Mouse (Mus musculus): Measurements from ENCODE around the gene Prkcz. TPM values are rescaled to one million over a fixed set of nuclear protein-coding genes. Genes with fewer than 3 reads are reported as not detected.
"Not testable (repeated sequence)": the region's sequence is repeated elsewhere in the genome, so short reads cannot be mapped to it uniquely, and the experiment has no call there.

Prkcz gene
- polyA plus RNA-seq, 1 experiment from 2014 or later: 16.8 TPM

DNA sequence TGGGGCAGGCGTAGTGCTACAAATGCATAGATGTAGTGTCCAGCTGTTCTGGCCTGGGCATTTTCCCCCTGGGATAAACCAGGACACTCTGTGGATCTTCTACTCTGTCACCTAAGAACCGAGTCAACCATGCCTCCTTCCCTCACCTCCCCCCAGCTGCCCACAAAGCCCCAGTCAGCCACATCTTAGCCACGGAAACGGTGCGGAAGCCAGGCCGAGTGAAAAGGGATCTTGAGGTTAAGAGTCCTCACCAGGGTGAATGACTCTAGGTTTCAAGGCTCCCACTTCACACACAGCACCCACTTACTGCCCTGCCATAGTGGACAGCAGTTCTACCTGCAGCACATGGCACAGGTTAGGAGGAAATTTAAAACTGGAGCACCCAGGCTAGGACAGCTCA, 7.1 kb downstream of the Prkcz start:
- Histone ChIP-seq H3K9me3 (no peaks in the 10 kb centered on the region), H3K4me3 (no peak overlapping the region), H3K27ac (no peak overlapping the region), H3K27me3 (ENCODE audit: poor library complexity, severe bottlenecking) (peaks cover 8% of the 10 kb centered on the region), H3K36me3 (replicated peaks) (0 out of 2 replicates have a peak, but pooled peaks cover 4% of the 10 kb centered on the region), H3K4me1 (no peaks in the 10 kb centered on the region)
- DNase-seq (ENCODE audit: extremely low spot score, low spot score): no peak
- WGBS: 88% methylated on average over 6 of the region's 6 CpGs

DNA sequence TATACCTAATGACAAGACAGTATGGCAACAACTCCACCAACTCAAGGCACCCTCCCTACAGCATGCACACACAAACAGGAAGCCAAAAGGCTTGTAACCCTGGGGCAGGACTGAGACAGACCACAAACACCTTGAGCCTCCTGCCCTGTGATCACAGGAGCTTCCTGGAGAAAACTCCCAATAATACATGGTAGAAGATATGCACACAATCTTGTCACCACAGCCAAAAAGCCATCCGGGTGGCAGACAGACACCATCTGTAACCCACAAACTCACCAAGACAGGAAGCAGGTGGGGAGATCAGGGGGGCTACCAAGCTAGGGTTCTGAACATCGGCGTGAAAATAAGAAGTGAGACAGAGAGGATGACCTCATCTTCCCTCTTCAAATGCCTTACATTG, 8.6 kb downstream of the Prkcz start:
- no peak overlapping the region for H3K27ac ChIP-seq
- H3K36me3 ChIP-seq (replicated peaks): 0 out of 2 replicates have a peak, but pooled peaks cover 4% of the 10 kb centered on the region
- H3K27me3 ChIP-seq (ENCODE audit: poor library complexity, severe bottlenecking): no peaks in the 10 kb centered on the region
- H3K9me3 ChIP-seq: no peaks in the 10 kb centered on the region
- DNase-seq (ENCODE audit: extremely low spot score, low spot score): no peak
- H3K4me1 ChIP-seq: no peaks in the 10 kb centered on the region
- 97% methylated on average over 3 of the region's 3 CpGs for WGBS
- no peak overlapping the region for H3K4me3 ChIP-seq

DNA sequence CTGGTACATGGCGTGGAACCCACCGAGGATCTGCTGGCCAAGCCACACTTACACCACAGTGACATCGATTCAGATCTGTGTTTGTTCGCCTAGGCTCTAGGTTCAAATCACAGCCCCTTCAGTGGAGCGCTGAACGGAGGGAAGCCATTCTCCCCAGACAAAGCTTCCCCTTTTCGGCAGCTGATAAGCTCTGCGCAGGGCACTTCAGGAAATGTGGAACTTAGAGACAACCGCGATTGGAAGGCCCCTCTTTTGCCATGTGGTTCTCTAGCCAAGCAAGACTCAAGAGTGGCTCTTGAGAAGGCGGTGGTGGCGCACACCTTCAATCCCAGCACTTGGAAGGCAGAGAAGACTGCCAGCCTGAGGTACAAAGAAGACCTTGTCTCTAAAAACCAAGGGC, 14.8 kb downstream of the Prkcz start:
- peak overlapping the region; percentile 64; the same call in 1 of the 2 replicates for H3K4me3 ChIP-seq
- H3K27ac ChIP-seq: no peak overlapping the region
- no peaks in the 10 kb centered on the region for H3K36me3 ChIP-seq (replicated peaks)
- H3K4me1 ChIP-seq: peaks cover 22% of the 10 kb centered on the region
- H3K27me3 ChIP-seq (ENCODE audit: poor library complexity, severe bottlenecking): peaks cover 43% of the 10 kb centered on the region
- DNase-seq (ENCODE audit: extremely low spot score, low spot score): no peak
- 92% methylated on average over 12 of the region's 12 CpGs for WGBS
- no peaks in the 10 kb centered on the region for H3K9me3 ChIP-seq

DNA sequence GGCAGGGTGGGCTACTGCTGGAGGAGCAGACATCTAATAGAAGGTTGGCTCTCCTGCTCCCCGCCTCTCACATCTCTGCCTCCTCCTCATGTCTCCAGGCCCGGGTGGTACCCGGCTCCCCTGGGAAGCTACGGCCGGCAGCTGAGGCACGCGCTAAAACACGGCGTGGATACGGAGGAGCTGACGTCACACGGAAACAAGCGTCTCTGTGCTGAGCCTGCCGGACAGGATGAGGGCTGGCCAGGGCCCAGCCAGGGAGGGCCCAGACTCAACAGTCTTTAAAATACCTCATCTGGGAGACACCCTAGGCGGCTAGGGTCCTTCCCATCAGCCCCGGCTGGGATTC, 15.6 kb downstream of the Prkcz start:
- WGBS: 3% methylated on average over 16 of the region's 16 CpGs
- peaks cover 22% of the 10 kb centered on the region for H3K4me1 ChIP-seq
- H3K9me3 ChIP-seq: no peaks in the 10 kb centered on the region
- H3K27ac ChIP-seq: peak overlapping the region; percentile 78
- peak; percentile 60 for DNase-seq (ENCODE audit: extremely low spot score, low spot score)
- peak overlapping the region; percentile 64 for H3K4me3 ChIP-seq
- H3K27me3 ChIP-seq (ENCODE audit: poor library complexity, severe bottlenecking): peaks cover 43% of the 10 kb centered on the region
- no peaks in the 10 kb centered on the region for H3K36me3 ChIP-seq (replicated peaks)

DNA sequence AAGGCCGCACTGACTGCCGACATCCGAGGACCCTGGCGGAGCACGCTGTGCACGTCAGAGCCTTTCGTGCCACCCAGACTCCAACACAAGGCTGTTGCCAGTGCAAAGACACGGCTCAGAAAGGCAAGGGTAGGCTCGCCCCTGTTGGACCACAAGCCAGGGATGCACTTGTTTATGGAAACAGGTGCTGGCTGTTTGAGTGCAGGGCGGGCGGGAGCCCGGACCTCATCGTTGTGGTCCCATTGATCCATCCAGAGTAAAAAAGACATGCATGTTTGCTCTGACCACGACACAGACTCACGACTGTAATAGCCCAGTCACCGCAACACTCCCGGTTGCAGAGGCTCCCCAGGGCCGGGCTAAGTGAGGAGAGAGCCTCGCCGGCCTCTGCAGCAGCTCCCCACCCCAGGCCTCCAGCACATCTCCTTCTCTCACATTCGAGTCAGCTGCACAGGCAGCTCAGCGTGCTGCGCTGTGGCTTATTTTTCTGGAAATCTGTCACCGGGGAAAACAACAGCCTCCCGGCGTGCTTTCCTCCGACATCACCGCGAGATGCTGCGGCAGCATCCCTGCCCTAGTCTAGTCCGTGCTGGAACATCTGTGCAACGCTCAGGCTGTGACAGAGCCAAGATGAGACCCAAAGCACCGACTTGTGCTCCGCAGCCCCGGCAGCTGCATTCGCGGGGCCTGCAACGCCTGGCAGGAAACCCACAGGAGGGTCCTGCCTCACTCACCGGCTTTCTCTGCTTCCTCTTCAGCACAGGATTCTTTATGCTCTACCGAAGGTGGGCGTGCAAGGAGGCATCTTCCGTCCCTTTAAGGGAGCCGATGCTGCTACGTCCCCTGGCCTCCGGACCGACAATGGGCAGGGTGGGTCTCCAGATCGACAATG, 16.2 kb downstream of the Prkcz start:
- peaks cover 43% of the 10 kb centered on the region for H3K27me3 ChIP-seq (ENCODE audit: poor library complexity, severe bottlenecking)
- peak overlapping the region; percentile 78 for H3K27ac ChIP-seq
- WGBS: 9% methylated on average over 47 of the region's 47 CpGs

DNA sequence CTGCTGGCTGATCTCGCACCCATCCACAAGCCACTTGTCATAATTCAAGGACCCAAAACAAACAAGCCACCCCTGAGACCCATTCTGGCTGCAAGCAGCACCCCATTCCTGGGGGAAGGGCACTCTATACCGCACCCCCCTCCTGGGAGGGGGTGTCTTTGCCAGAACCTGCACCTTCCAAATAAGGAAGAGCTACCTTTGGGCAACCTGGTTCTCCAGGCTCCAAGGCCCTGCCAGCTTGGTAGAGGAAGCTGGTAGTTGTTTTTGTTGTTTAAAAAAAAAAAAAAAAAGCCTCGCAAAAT, 16.9 kb downstream of the Prkcz start:
- Histone ChIP-seq H3K4me3 (peak overlapping the region; percentile 64), H3K27ac (no peak overlapping the region)
- no peak for DNase-seq (ENCODE audit: extremely low spot score, low spot score)

More for the DNA sequence above, 16.2 kb downstream of the Prkcz start:
- peak; percentile 37 for DNase-seq (ENCODE audit: extremely low spot score, low spot score)
- H3K4me1 ChIP-seq: peaks cover 22% of the 10 kb centered on the region
- no peaks in the 10 kb centered on the region for H3K9me3 ChIP-seq
- H3K4me3 ChIP-seq: peak overlapping the region; percentile 64
- no peaks in the 10 kb centered on the region for H3K36me3 ChIP-seq (replicated peaks)

DNA sequence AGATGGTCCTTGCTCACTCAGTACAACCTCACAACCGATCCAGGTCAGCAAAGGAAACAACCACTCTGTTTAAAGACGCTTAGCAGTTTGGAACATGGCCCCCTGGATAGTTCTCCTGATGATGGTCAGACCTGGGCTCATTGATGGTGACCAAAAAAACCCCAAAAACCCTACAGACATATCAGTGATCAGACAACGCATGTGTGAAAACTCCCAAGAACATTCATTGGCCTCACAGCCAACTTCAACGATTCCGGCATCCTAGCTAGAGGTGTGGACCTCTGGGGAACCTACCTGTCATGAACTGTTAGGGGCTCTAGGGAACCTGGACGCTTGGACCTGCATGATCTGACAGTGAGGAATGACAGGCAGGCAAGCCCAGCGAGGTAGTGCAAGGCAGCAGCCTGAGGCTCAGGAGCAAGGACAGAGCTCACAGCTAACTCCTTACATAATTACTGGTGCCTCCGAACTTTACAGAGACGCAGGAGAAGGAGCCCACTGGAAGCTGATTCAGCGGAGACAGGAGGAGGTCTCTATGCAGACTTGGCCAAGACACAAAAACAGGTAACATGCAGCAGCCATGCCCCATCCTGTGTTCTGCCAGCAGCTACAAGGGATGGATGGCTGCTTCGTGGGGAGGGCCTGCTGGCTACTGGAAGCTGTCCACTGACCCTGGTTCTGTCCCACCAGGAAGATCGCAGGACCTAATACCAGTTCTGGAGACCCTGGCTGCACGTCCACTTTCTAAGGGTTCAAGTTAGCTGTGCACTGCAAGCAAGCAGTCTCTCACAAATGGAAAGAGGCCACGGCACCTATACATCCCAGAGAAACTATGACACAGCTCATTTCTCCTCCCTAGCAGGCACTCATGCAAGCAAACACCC, 17.5 kb downstream of the Prkcz start:
- Histone ChIP-seq H3K9me3 (no peaks in the 10 kb centered on the region), H3K36me3 (replicated peaks) (no peaks in the 10 kb centered on the region), H3K4me1 (peaks cover 22% of the 10 kb centered on the region), H3K27me3 (ENCODE audit: poor library complexity, severe bottlenecking) (peaks cover 43% of the 10 kb centered on the region), H3K27ac (no peak overlapping the region), H3K4me3 (peak overlapping the region; percentile 64; the same call in 1 of the 2 replicates)
- WGBS: 84% methylated on average over 14 of the region's 14 CpGs
- no peak for DNase-seq (ENCODE audit: extremely low spot score, low spot score)

More for the DNA sequence above, 16.9 kb downstream of the Prkcz start:
- Histone ChIP-seq H3K4me1 (peaks cover 22% of the 10 kb centered on the region), H3K27me3 (ENCODE audit: poor library complexity, severe bottlenecking) (peaks cover 43% of the 10 kb centered on the region), H3K36me3 (replicated peaks) (no peaks in the 10 kb centered on the region), H3K9me3 (no peaks in the 10 kb centered on the region)
- 46% methylated on average over 3 of the region's 3 CpGs for WGBS

DNA sequence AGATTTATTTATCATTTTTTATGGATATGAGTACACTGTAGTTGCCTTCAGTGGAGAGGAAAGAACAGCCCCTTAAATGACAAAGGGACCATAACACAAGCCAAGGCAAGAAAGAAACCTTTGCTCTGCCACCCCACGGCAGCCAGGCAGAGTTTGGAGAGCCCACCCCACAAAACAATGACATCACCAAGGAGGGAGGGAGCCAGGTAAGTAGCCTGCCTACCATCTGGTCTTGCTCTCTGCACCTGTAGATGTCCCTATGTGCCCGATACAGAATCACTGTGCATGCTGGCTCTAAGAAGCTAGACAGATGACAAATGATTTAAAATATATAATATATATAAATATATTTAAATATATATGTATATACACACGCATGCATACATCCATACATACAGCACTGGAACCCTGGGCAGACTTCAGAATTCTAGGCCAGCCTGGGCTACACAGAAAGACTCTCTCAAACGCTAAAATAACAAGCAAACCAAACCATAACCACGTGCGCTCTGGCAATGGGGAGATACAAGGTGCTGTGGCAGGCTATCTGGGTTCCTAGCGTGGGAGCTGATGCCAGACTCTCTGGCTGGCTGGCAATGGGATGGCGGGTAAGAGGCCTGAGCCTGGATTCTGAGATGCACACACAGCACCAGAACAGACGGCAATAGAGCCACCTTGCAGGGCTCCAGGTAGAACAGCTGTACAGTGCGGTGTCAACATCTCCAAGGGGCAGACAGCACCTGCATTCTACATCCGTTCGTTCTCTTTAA, 24.7 kb downstream of the Prkcz start:
- Histone ChIP-seq H3K4me1 (peaks cover 4% of the 10 kb centered on the region; the same call in 1 of the 2 replicates), H3K9me3 (no peaks in the 10 kb centered on the region), H3K27me3 (ENCODE audit: poor library complexity, severe bottlenecking) (no peaks in the 10 kb centered on the region), H3K4me3 (no peak overlapping the region), H3K36me3 (replicated peaks) (no peaks in the 10 kb centered on the region), H3K27ac (no peak overlapping the region)
- 92% methylated on average over 12 of the region's 12 CpGs for WGBS
- DNase-seq (ENCODE audit: extremely low spot score, low spot score): no peak

DNA sequence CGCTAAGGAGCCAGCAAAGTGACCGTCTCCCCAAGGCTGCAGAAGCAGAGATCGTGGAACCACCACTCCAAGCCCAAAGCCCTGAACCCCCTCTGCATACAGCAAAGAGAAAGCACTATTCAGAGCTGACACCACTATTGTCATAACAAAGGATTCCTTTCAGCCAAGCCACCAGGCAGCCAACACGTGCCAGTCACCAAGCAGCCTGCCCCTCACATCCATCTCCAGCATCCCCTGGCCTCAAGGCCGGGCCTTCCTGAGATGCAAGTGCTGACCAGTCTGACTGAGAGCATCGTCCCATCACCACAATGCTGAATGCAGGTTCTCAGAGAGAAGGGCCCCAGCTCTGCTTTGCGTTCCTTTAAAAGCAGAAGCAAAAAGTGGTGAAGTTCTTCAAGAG, 28.9 kb downstream of the Prkcz start:
- H3K9me3 ChIP-seq: no peaks in the 10 kb centered on the region
- no peak overlapping the region for H3K27ac ChIP-seq
- peaks cover 4% of the 10 kb centered on the region; the same call in 1 of the 2 replicates for H3K4me1 ChIP-seq
- WGBS: 55% methylated on average over 7 of the region's 7 CpGs
- no peak for DNase-seq (ENCODE audit: extremely low spot score, low spot score)
- H3K36me3 ChIP-seq (replicated peaks): no peaks in the 10 kb centered on the region
- no peak overlapping the region for H3K4me3 ChIP-seq
- H3K27me3 ChIP-seq (ENCODE audit: poor library complexity, severe bottlenecking): no peaks in the 10 kb centered on the region

DNA sequence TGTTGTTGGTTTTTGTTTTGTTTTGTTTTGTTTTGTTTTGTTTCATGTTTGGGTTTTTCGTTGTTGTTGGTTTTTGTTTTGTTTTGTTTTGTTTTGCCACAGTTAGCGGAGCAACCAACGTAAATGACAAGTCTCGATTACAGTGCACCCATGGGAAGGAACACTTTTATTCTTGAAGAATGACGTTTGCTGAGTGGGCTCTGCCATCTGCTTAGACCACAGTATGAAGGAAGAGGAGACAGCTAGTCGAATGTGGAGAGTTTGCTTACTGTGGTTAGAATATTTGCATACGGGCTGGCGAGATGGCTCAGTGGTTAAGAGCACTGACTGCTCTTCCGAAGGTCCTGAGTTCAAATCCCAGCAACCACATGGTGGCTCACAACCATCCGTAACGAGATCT, 32.8 kb downstream of the Prkcz start:
- H3K4me1 ChIP-seq: peaks cover 25% of the 10 kb centered on the region
- not testable (repeated sequence) for H3K27ac ChIP-seq; H3K9me3 ChIP-seq; DNase-seq (ENCODE audit: extremely low spot score, low spot score); H3K27me3 ChIP-seq (ENCODE audit: poor library complexity, severe bottlenecking); H3K36me3 ChIP-seq (replicated peaks); H3K4me3 ChIP-seq
- WGBS: 92% methylated on average over 11 of the region's 11 CpGs

DNA sequence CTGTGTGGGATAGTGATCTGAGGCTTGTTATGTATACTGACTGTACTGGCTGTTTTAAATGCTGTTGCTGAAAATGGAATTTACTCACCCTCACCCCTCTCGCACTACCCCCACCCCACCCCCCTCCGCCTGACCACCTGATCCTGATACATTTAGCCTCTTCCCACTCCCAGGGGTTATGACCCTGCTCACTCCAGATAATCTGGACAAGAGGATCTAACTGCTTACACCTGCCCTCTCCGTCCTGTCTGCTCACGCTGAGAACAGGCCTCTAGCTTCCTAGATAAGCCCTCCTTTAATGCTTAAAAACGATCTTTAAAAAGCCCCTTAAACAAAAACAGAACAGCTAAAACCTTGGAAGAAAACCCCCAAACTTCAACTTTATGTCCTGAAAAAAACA, 35.4 kb downstream of the Prkcz start:
- no peak for DNase-seq (ENCODE audit: extremely low spot score, low spot score)
- no peak overlapping the region for H3K27ac ChIP-seq
- 45% methylated on average over 5 of the region's 5 CpGs for WGBS

DNA sequence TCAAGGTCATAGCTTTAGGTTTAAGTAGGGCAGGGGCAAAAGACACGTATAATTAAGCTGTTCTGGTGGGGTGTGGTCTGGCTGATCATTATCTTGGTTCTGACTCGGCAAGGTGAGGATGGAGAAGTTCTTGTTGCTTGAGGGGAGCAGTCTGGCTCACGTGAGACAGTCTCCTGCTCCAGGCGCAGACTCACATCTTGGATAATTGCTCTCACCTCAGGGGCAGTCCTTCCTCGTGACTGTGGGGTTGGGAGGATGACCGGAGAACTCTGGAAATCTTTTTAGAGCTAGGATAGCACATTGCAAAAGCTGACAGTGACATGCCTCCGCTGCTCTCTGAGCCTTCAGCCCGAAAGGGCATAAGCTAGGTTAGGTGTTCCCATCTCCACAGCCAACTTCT, 36.6 kb downstream of the Prkcz start:
- no peak overlapping the region for H3K27ac ChIP-seq
- peaks cover 44% of the 10 kb centered on the region for H3K4me1 ChIP-seq
- H3K4me3 ChIP-seq: no peak overlapping the region
- DNase-seq (ENCODE audit: extremely low spot score, low spot score): no peak
- WGBS: 79% methylated on average over 8 of the region's 8 CpGs
- no peaks in the 10 kb centered on the region for H3K9me3 ChIP-seq
- no peaks in the 10 kb centered on the region for H3K36me3 ChIP-seq (replicated peaks)
- H3K27me3 ChIP-seq (ENCODE audit: poor library complexity, severe bottlenecking): 0 out of 2 replicates have a peak, but pooled peaks cover 13% of the 10 kb centered on the region

More for the DNA sequence above, 35.4 kb downstream of the Prkcz start:
- Histone ChIP-seq H3K9me3 (no peaks in the 10 kb centered on the region), H3K27me3 (ENCODE audit: poor library complexity, severe bottlenecking) (0 out of 2 replicates have a peak, but pooled peaks cover 13% of the 10 kb centered on the region), H3K36me3 (replicated peaks) (no peaks in the 10 kb centered on the region), H3K4me1 (peaks cover 38% of the 10 kb centered on the region), H3K4me3 (no peak overlapping the region)
